Mouse (Mus musculus): ENCODE measurements around the gene Spata18. TPM values are rescaled to one million over a fixed set of nuclear protein-coding genes. Genes with fewer than 3 reads are reported as not detected.

Spata18 gene
- total and polyA plus RNA-seq, 3 experiments = not detected

DNA sequence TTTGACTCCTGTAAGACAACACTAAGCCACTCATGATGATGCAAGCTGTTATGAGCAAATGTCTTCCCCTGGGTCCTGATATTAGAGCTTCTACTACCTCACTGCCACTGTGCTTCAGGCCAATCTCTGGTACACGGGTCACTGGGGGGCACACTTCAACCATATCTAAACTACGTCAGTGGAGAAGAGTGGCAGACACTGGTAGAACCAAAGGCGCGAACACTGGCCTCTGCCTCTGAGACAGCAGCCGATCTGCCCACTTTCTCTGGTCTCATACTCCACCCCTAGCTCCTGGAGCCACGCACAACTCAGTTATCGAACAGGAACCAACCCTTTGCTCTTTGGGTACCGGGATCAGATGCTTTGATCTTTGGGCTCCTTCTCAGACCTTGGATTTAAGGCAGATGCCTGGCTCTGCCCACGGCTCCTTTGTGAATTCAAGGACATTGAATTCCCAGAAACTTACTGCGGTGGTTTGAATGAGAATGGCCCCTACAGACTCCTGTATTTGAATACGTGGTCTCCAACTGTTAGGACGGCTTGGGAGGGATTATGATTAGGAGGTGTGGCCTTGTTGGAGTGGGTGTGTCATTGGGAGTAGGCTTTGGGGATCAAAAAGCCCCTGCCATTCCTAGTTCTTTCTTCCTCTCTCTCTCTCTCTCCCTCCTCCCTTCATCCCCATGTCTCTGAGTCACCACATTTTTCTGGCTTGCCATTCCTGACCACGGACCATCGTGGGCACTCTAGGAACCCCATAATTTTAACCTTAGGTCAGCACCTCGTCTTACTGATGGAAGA lies 40.7 kb downstream of the Spata18 start:
- no peaks in the 10 kb centered on the region for H3K79me2 ChIP-seq (ENCODE audit: control insufficient read depth, insufficient read depth, low read length, poor library complexity)
- DNase-seq (ENCODE audit: low read depth, low spot score) = no peak
- no peaks in the 10 kb centered on the region; a peak in 1 of 4 replicates for H3K4me1 ChIP-seq (ENCODE audit: control insufficient read depth in 1 of 2, insufficient read depth in 2 of 2, low read length in 2 of 2)
- TF ChIP-seq USF1 (IDR thresholded peaks at IDR 0.05; ENCODE audit: low read depth, low read length) (no peak), HCFC1 (IDR thresholded peaks at IDR 0.05; ENCODE audit: low read depth, low read length) (no peak), CHD1 (IDR thresholded peaks at IDR 0.05; ENCODE audit: low read depth, low read length) (no peak), E2F4 (IDR thresholded peaks at IDR 0.05; ENCODE audit: borderline replicate concordance, low read depth, low read length) (no peak), EP300 (IDR thresholded peaks at IDR 0.05; ENCODE audit: low read depth in 1 of 2, low read length in 2 of 2) (no peak), ETS1 (IDR thresholded peaks at IDR 0.05; ENCODE audit: low read depth, low read length) (no peak), ZKSCAN1 (IDR thresholded peaks at IDR 0.05; ENCODE audit: low read depth, low read length) (no peak), NRF1 (IDR thresholded peaks at IDR 0.05; ENCODE audit: insufficient read depth, low read depth, low read length, poor library complexity, severe bottlenecking) (no peak)
- H3K36me3 ChIP-seq (ENCODE audit: control insufficient read depth in 1 of 2, insufficient read depth in 2 of 2, low read length in 2 of 2) = no peaks in the 10 kb centered on the region
- no peaks in the 10 kb centered on the region for H3K9me3 ChIP-seq (replicated peaks; ENCODE audit: insufficient read depth, low read length)
- H3K4me3 ChIP-seq (ENCODE audit: control insufficient read depth in 1 of 2, insufficient read depth in 1 of 2, low read depth in 2 of 2, low read length in 2 of 2) = no peak overlapping the region
- H3K27ac ChIP-seq (ENCODE audit: control insufficient read depth, low read depth, low read length) = no peak overlapping the region
- no peak overlapping the region for H3K9ac ChIP-seq (ENCODE audit: control insufficient read depth, low read depth, low read length, poor library complexity, severe bottlenecking)
- 0 out of 4 replicates have a peak, but pooled peaks cover 0 to 4% of the 10 kb centered on the region in 2 experiments for H3K27me3 ChIP-seq (ENCODE audit: control insufficient read depth in 1 of 2, insufficient read depth in 2 of 2, low read length in 2 of 2)

DNA sequence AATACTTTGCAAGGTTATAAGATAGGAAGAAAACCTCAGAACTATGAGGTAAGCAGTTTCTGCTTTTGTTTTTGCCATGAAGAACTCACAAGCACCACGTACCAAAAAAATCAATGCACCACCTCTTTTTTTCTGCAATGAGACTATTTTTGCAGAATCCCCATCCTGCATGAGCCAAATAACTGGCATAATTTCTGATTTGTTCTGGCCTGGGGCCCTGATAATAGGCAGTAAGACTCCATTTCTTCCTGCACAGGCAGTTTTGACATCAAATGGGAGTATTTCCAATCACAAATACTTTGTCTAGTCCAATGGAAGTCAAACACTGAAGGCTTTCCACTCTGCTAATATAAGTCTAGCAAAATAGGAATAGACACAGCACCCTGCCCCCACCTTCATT lies 42.6 kb downstream of the Spata18 start:
- H3K27me3 ChIP-seq (ENCODE audit: control insufficient read depth in 1 of 2, insufficient read depth in 2 of 2, low read length in 2 of 2) = 0 out of 4 replicates have a peak, but pooled peaks cover 0 to 4% of the 10 kb centered on the region in 2 experiments

More for the DNA sequence above, 42.6 kb downstream of the Spata18 start:
- Histone ChIP-seq H3K9ac (ENCODE audit: control insufficient read depth, low read depth, low read length, poor library complexity, severe bottlenecking) (no peak overlapping the region), H3K27ac (ENCODE audit: control insufficient read depth, low read depth, low read length) (no peak overlapping the region), H3K4me3 (ENCODE audit: control insufficient read depth in 1 of 2, insufficient read depth in 1 of 2, low read depth in 2 of 2, low read length in 2 of 2) (no peak overlapping the region), H3K4me1 (ENCODE audit: control insufficient read depth in 1 of 2, insufficient read depth in 2 of 2, low read length in 2 of 2) (no peaks in the 10 kb centered on the region), H3K9me3 (replicated peaks; ENCODE audit: insufficient read depth, low read length) (no peaks in the 10 kb centered on the region), H3K36me3 (ENCODE audit: control insufficient read depth in 1 of 2, insufficient read depth in 2 of 2, low read length in 2 of 2) (no peaks in the 10 kb centered on the region), H3K79me2 (ENCODE audit: control insufficient read depth, insufficient read depth, low read length, poor library complexity) (no peaks in the 10 kb centered on the region)
- DNase-seq (ENCODE audit: low read depth, low spot score) = no peak
- no peak for TF ChIP-seq SIN3A (IDR thresholded peaks at IDR 0.05; ENCODE audit: low read length)
- TF ChIP-seq ZNF384 (IDR thresholded peaks at IDR 0.05; ENCODE audit: low read depth, low read length) = no peak
- no peak for TF ChIP-seq MYC (IDR thresholded peaks at IDR 0.05; ENCODE audit: low read depth, low read length)
- no peak for TF ChIP-seq E2F4 (IDR thresholded peaks at IDR 0.05; ENCODE audit: borderline replicate concordance, low read depth, low read length)
- TF ChIP-seq POLR2A (IDR thresholded peaks at IDR 0.05; ENCODE audit: control insufficient read depth in 1 of 2, insufficient read depth in 1 of 2, low read depth in 1 of 2, low read length in 2 of 2, poor library complexity in 1 of 2) = no peak
- no peak for TF ChIP-seq GATA1 (IDR thresholded peaks at IDR 0.05; ENCODE audit: low read depth, low read length)
- TF ChIP-seq ZKSCAN1 (IDR thresholded peaks at IDR 0.05; ENCODE audit: low read depth, low read length) = no peak
- TF ChIP-seq EP300 (IDR thresholded peaks at IDR 0.05; ENCODE audit: low read depth in 1 of 2, low read length in 2 of 2) = no peak
- TF ChIP-seq MYB (IDR thresholded peaks at IDR 0.05; ENCODE audit: low read depth, low read length) = no peak
- TF ChIP-seq RAD21 (IDR thresholded peaks at IDR 0.05; ENCODE audit: low read depth, low read length) = no peak
- TF ChIP-seq USF2 (IDR thresholded peaks at IDR 0.05; ENCODE audit: borderline replicate concordance in 1 of 2, insufficient read depth in 1 of 2, low read depth in 1 of 2, low read length in 2 of 2) = no peak
- TF ChIP-seq RCOR1 (IDR thresholded peaks at IDR 0.05; ENCODE audit: low read depth, low read length) = no peak
- TF ChIP-seq UBTF (IDR thresholded peaks at IDR 0.05; ENCODE audit: borderline replicate concordance, insufficient read depth, low read depth, low read length) = no peak
- no peak for TF ChIP-seq CTCF (IDR thresholded peaks at IDR 0.05 in 2 of 3, conservative IDR thresholded peaks at IDR 0.05 in 1 of 3; ENCODE audit: control insufficient read depth in 1 of 3, insufficient read depth in 1 of 3, low read depth in 2 of 3, low read length in 3 of 3, poor library complexity in 1 of 3, severe bottlenecking in 1 of 3)
- TF ChIP-seq ETS1 (IDR thresholded peaks at IDR 0.05; ENCODE audit: low read depth, low read length) = no peak
- TF ChIP-seq ZC3H11A (IDR thresholded peaks at IDR 0.05; ENCODE audit: low read depth, low read length) = no peak
- no peak for TF ChIP-seq CHD2 (IDR thresholded peaks at IDR 0.05; ENCODE audit: low read length)
- no peak for TF ChIP-seq BHLHE40 (IDR thresholded peaks at IDR 0.05; ENCODE audit: borderline replicate concordance, low read depth, low read length)
- TF ChIP-seq MAZ (IDR thresholded peaks at IDR 0.05; ENCODE audit: low read depth, low read length) = no peak
- TF ChIP-seq POLR2AphosphoS5 (IDR thresholded peaks at IDR 0.05; ENCODE audit: borderline replicate concordance, low read depth, low read length) = no peak

Measured in MEL (cell line).